Mouse (Mus musculus) kidney, postnatal 0 days (tissue): Measurements from ENCODE around the gene Eepd1. TPM values are rescaled to one million over a fixed set of nuclear protein-coding genes. Genes with fewer than 3 reads are reported as not detected.

Experiments
- ATAC-seq: fragments of 200-750 bp; cut with Nextera tagmentation; replicated peaks from 2 replicates; pipeline ENCODE4 v1.8.0; 2017; ENCODE audit warnings: low read depth, moderate number of reproducible peaks, moderate TSS enrichment, moderate library complexity; ENCODE audit not compliant: low FRiP score
- DNase-seq: peaks from one replicate; pipeline ENCODE4 v3.0.0-alpha.2; 2016; ENCODE audit warnings: low spot score
- H3K27ac ChIP-seq: fragments of 300-500 bp; sonication (generic); 2 replicates; pipeline ENCODE4 v1.5.1; 2014; ENCODE audit warnings: mild to moderate bottlenecking
- H3K27me3 ChIP-seq: fragments of 300-500 bp; sonication (generic); 2 replicates; pipeline ENCODE4 v1.6.1; 2014; ENCODE audit warnings: low read length, mixed read lengths; ENCODE audit not compliant: insufficient read depth
- H3K36me3 ChIP-seq: fragments of 300-500 bp; sonication (generic); 2 replicates; pipeline ENCODE4 v1.6.1; 2014; ENCODE audit warnings: low read length, mixed read lengths; ENCODE audit not compliant: insufficient read depth
- H3K4me1 ChIP-seq: fragments of 300-500 bp; sonication (generic); replicated peaks from 2 replicates; pipeline ENCODE4 v1.6.1; 2014; ENCODE audit warnings: antibody characterized with exemption, low read length, mixed read lengths; ENCODE audit not compliant: insufficient read depth
- H3K4me2 ChIP-seq: fragments of 300-500 bp; sonication (generic); 2 replicates; pipeline ENCODE4 v1.6.1; 2014; ENCODE audit warnings: mild to moderate bottlenecking, low read length, moderate library complexity, mixed read lengths
- H3K4me3 ChIP-seq: fragments of 300-500 bp; sonication (generic); replicated peaks from 2 replicates; pipeline ENCODE4 v1.5.1; 2014; ENCODE audit warnings: low read depth, low read length
- H3K9ac ChIP-seq: fragments of 300-500 bp; sonication (generic); 2 replicates; pipeline ENCODE4 v1.6.1; 2014; ENCODE audit warnings: low read depth, low read length
- H3K9me3 ChIP-seq: fragments of 300-500 bp; sonication (generic); replicated peaks from 2 replicates; pipeline ENCODE4 v1.6.1; 2016; ENCODE audit warnings: low read length, inconsistent platforms, mixed read lengths
- CTCF ChIP-seq: IDR thresholded peaks from 2 replicates; pipeline ENCODE4 v1.5.1; 2016; ENCODE audit warnings: antibody characterized with exemption, low read depth, mild to moderate bottlenecking, moderate library complexity
- WGBS: fragments of 180-500 bp; shearing (Covaris S2); extraction: QIAGEN DNeasy Blood & Tissue Kit; methylation state at CpG from one replicate; pipeline ENCODE4 v1.1.7; 2014; 5-methylcytosine and 5-hydroxymethylcytosine counted together
- polyA plus RNA-seq: library from polyadenylated mRNA; unstranded; fragments of >200 nt; fragmentation: Nextera tagmentation; extraction: Ambion mirVana; gene quantifications from 2 replicates; pipeline ENCODE4 v1.2.1, GENCODE M21; 2015

The Eepd1 gene
- polyA plus RNA-seq, 1 experiment from 2014 or later: 5.4 TPM

GRCm38 (mm10) chr9:25487446-25488110, 6.2 kb downstream of the Eepd1 start:
- peak; percentile 86 for DNase-seq
- no peak overlapping the region for H3K9ac ChIP-seq
- H3K36me3 ChIP-seq: no peaks in the 10 kb centered on the region
- no peak overlapping the region for H3K4me3 ChIP-seq
- H3K27ac ChIP-seq: 0 out of 2 replicates have a peak overlapping the region, but pooled peaks have one; percentile 13
- TF ChIP-seq CTCF: no peak
- H3K4me2 ChIP-seq: 0 out of 2 replicates have a peak overlapping the region, but pooled peaks have one; percentile 25
- no peaks in the 10 kb centered on the region for H3K27me3 ChIP-seq
- no peaks in the 10 kb centered on the region for H3K9me3 ChIP-seq
- peak; percentile 65 for ATAC-seq
- 19% methylated on average over 12 of the region's 12 CpGs for WGBS
- peaks cover 14% of the 10 kb centered on the region for H3K4me1 ChIP-seq

- no peak overlapping the region for H3K27ac ChIP-seq
- no peaks in the 10 kb centered on the region for H3K9me3 ChIP-seq
- H3K4me1 ChIP-seq: peaks cover 10% of the 10 kb centered on the region
- H3K4me3 ChIP-seq: no peak overlapping the region
- no peak overlapping the region for H3K4me2 ChIP-seq
- no peak overlapping the region for H3K9ac ChIP-seq
- TF ChIP-seq CTCF: no peak
- no peaks in the 10 kb centered on the region for H3K27me3 ChIP-seq
- no peaks in the 10 kb centered on the region for H3K36me3 ChIP-seq
- no peak for ATAC-seq
- DNase-seq: no peak
- 85% methylated on average over 9 of the region's 9 CpGs for WGBS
Measured at GRCm38 (mm10) chr9:25488581-25488980, 7.2 kb downstream of the Eepd1 start.

GRCm38 (mm10) chr9:25489221-25489960, 8.0 kb downstream of the Eepd1 start:
- ATAC-seq (no peak), DNase-seq (peak; percentile 24)
- no peak overlapping the region for H3K4me3 ChIP-seq
- no peak overlapping the region for H3K27ac ChIP-seq
- no peaks in the 10 kb centered on the region for H3K27me3 ChIP-seq
- H3K4me1 ChIP-seq: peaks cover 10% of the 10 kb centered on the region
- no peak overlapping the region for H3K4me2 ChIP-seq
- H3K9ac ChIP-seq: no peak overlapping the region
- TF ChIP-seq CTCF: no peak
- H3K9me3 ChIP-seq: no peaks in the 10 kb centered on the region
- no peaks in the 10 kb centered on the region for H3K36me3 ChIP-seq
- 82% methylated on average over 7 of the region's 7 CpGs for WGBS

- whole genome bisulfite sequencing: 77% methylated on average over 13 of the region's 13 CpGs
Measured at GRCm38 (mm10) chr9:25490278-25491145, 9.2 kb downstream of the Eepd1 start.

GRCm38 (mm10) chr9:25493918-25494317, 12.6 kb downstream of the Eepd1 start:
- no peak for ATAC-seq
- TF ChIP-seq CTCF: no peak
- WGBS: 89% methylated on average over 5 of the region's 5 CpGs

More at GRCm38 (mm10) chr9:25490278-25491145, 9.2 kb downstream of the Eepd1 start:
- Histone ChIP-seq H3K27ac (no peak overlapping the region), H3K27me3 (no peaks in the 10 kb centered on the region), H3K9me3 (no peaks in the 10 kb centered on the region), H3K4me3 (no peak overlapping the region), H3K9ac (no peak overlapping the region), H3K4me1 (peaks cover 10% of the 10 kb centered on the region), H3K4me2 (no peak overlapping the region), H3K36me3 (no peaks in the 10 kb centered on the region)
- no peak for ATAC-seq
- DNase-seq: no peak
- TF ChIP-seq CTCF: no peak

GRCm38 (mm10) chr9:25495601-25496000, 14.3 kb downstream of the Eepd1 start:
- no peaks in the 10 kb centered on the region for H3K27me3 ChIP-seq
- 77% methylated on average over 10 of the region's 10 CpGs for WGBS
- no peaks in the 10 kb centered on the region for H3K36me3 ChIP-seq
- no peak overlapping the region for H3K4me2 ChIP-seq
- no peak for DNase-seq
- H3K27ac ChIP-seq: no peak overlapping the region
- H3K4me1 ChIP-seq: no peaks in the 10 kb centered on the region
- no peak for TF ChIP-seq CTCF
- no peak overlapping the region for H3K9ac ChIP-seq
- ATAC-seq: no peak
- H3K4me3 ChIP-seq: no peak overlapping the region
- no peaks in the 10 kb centered on the region for H3K9me3 ChIP-seq

More at GRCm38 (mm10) chr9:25493918-25494317, 12.6 kb downstream of the Eepd1 start:
- Histone ChIP-seq H3K36me3 (no peaks in the 10 kb centered on the region), H3K27ac (no peak overlapping the region), H3K9me3 (no peaks in the 10 kb centered on the region), H3K27me3 (no peaks in the 10 kb centered on the region), H3K4me1 (no peaks in the 10 kb centered on the region), H3K4me2 (no peak overlapping the region), H3K9ac (no peak overlapping the region), H3K4me3 (no peak overlapping the region)
- DNase-seq: no peak
